Mouse (Mus musculus): ENCODE measurements at regions not wholly inside any gene's neighbourhood (a gene's known extent, or its start where the extent isn't known, plus 50 kb on each side); places are given as distances from the start of the nearest gene placed in this dataset.

GRCm38 (mm10) chr13:53996867-53997266 is 58.6 kb downstream of the Drd1 start:
- H3K27ac ChIP-seq (ENCODE audit: control insufficient read depth, insufficient read depth, low read depth, low read length) = no peak overlapping the region
- H3K27me3 ChIP-seq (ENCODE audit: control insufficient read depth, insufficient read depth, low read length) = no peaks in the 10 kb centered on the region
- TF ChIP-seq POLR2A (IDR thresholded peaks at IDR 0.05; ENCODE audit: control insufficient read depth, low read depth, low read length) (no peak), CTCF (IDR thresholded peaks at IDR 0.05; ENCODE audit: control insufficient read depth, insufficient read depth, insufficient replicate concordance, low read depth, low read length) (no peak)

GRCm38 (mm10) chr13:53992863-53993451 is 62.5 kb downstream of the Drd1 start:
- no peaks in the 10 kb centered on the region for H3K36me3 ChIP-seq (ENCODE audit: control insufficient read depth, insufficient read depth, low read length)
- H3K4me1 ChIP-seq (ENCODE audit: control insufficient read depth, insufficient read depth, low read length) = no peaks in the 10 kb centered on the region
- TF ChIP-seq POLR2A (IDR thresholded peaks at IDR 0.05; ENCODE audit: control insufficient read depth, low read depth, low read length) (no peak), CTCF (IDR thresholded peaks at IDR 0.05; ENCODE audit: control insufficient read depth, insufficient read depth, insufficient replicate concordance, low read depth, low read length) (no peak)
- H3K27me3 ChIP-seq (ENCODE audit: control insufficient read depth, insufficient read depth, low read length) = no peaks in the 10 kb centered on the region
- H3K27ac ChIP-seq (ENCODE audit: control insufficient read depth, insufficient read depth, low read depth, low read length) = no peak overlapping the region
- no peak overlapping the region for H3K4me3 ChIP-seq (ENCODE audit: control insufficient read depth, low read depth, low read length)

More at GRCm38 (mm10) chr13:53996867-53997266, 58.6 kb downstream of the Drd1 start:
- H3K4me1 ChIP-seq (ENCODE audit: control insufficient read depth, insufficient read depth, low read length) = no peaks in the 10 kb centered on the region
- H3K4me3 ChIP-seq (ENCODE audit: control insufficient read depth, low read depth, low read length) = no peak overlapping the region
- H3K36me3 ChIP-seq (ENCODE audit: control insufficient read depth, insufficient read depth, low read length) = no peaks in the 10 kb centered on the region

GRCm38 (mm10) chr13:53979226-53979625 is 76.3 kb downstream of the Drd1 start:
- Histone ChIP-seq H3K36me3 (ENCODE audit: control insufficient read depth, insufficient read depth, low read length) (no peaks in the 10 kb centered on the region), H3K4me1 (ENCODE audit: control insufficient read depth, insufficient read depth, low read length) (no peaks in the 10 kb centered on the region), H3K27me3 (ENCODE audit: control insufficient read depth, insufficient read depth, low read length) (no peaks in the 10 kb centered on the region), H3K4me3 (ENCODE audit: control insufficient read depth, low read depth, low read length) (no peak overlapping the region), H3K27ac (ENCODE audit: control insufficient read depth, insufficient read depth, low read depth, low read length) (no peak overlapping the region)
- TF ChIP-seq POLR2A (IDR thresholded peaks at IDR 0.05; ENCODE audit: control insufficient read depth, low read depth, low read length) (no peak), CTCF (IDR thresholded peaks at IDR 0.05; ENCODE audit: control insufficient read depth, insufficient read depth, insufficient replicate concordance, low read depth, low read length) (no peak)

DNA sequence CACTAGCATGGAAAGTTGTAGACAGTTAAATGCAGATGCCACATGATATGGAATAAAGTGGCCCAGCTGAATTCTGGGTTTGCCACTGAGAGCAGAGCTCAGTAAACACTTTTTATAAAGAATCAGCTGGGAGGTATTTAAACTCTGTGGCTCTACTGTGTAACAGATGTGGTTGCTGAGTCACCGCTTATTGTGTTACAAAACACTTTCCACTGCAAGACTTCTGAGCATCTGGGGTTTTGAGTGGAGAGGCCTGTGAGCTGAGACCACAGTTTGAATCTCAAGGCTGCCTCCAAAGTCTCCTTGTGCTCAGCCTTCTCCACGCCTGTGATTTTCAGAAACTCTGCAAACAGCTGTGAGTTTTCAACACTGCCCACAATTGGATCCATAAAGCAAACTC is 86.1 kb downstream of the Drd1 start:
- Histone ChIP-seq H3K27me3 (ENCODE audit: control insufficient read depth, insufficient read depth, low read length) (no peaks in the 10 kb centered on the region), H3K4me1 (ENCODE audit: control insufficient read depth, insufficient read depth, low read length) (no peaks in the 10 kb centered on the region), H3K36me3 (ENCODE audit: control insufficient read depth, insufficient read depth, low read length) (no peaks in the 10 kb centered on the region), H3K4me3 (ENCODE audit: control insufficient read depth, low read depth, low read length) (no peak overlapping the region), H3K27ac (ENCODE audit: control insufficient read depth, insufficient read depth, low read depth, low read length) (no peak overlapping the region)
- TF ChIP-seq CTCF (IDR thresholded peaks at IDR 0.05; ENCODE audit: control insufficient read depth, insufficient read depth, insufficient replicate concordance, low read depth, low read length) (no peak), POLR2A (IDR thresholded peaks at IDR 0.05; ENCODE audit: control insufficient read depth, low read depth, low read length) (no peak)

DNA sequence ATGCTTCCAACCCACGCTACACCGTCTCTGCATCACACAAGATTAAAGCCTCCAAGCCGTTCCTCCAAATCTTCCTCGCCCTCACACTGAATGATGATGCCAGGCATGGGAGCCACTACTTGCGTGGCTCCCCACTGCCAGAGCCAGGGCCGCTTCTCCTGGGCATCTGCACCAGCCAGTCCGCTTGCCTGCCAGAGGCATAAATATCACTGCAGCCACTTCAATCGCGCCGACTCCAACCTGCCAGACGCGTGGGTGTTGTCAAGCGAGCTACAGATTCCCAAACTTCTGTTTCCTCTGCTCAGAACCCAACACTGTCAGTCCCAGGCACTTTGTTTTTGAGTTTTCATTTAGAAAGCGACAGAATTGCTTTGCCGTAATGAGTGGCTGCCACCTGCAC is 99.3 kb downstream of the Drd1 start:
- H3K27me3 ChIP-seq (ENCODE audit: control insufficient read depth, insufficient read depth, low read length) = no peaks in the 10 kb centered on the region
- peaks cover 5% of the 10 kb centered on the region for H3K4me1 ChIP-seq (ENCODE audit: control insufficient read depth, insufficient read depth, low read length)
- no peak overlapping the region for H3K27ac ChIP-seq (ENCODE audit: control insufficient read depth, insufficient read depth, low read depth, low read length)
- no peak for TF ChIP-seq CTCF (IDR thresholded peaks at IDR 0.05; ENCODE audit: control insufficient read depth, insufficient read depth, insufficient replicate concordance, low read depth, low read length)
- no peak for TF ChIP-seq POLR2A (IDR thresholded peaks at IDR 0.05; ENCODE audit: control insufficient read depth, low read depth, low read length)
- H3K4me3 ChIP-seq (ENCODE audit: control insufficient read depth, low read depth, low read length) = no peak overlapping the region
- no peaks in the 10 kb centered on the region for H3K36me3 ChIP-seq (ENCODE audit: control insufficient read depth, insufficient read depth, low read length)

DNA sequence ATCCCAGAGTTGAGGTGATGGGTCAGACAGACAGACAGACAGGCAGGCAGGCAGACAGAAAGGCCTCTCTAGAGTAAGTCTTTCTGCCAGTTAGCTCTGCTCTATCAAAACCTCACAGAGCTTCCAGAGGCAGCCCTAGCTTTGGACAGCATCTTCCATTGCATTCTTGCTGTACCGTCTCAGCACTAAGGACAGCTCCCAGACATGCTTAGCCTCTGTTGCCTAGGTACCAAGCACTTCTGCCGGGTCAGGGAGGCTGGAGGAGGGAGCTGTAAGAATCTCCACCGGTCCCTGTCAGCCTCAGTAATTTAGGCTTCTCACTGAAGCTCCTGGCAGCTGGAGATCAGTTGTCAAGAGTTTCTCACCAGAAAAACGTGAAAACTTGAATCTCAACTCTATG is 107.4 kb downstream of the Drd1 start:
- Histone ChIP-seq H3K4me1 (ENCODE audit: control insufficient read depth, insufficient read depth, low read length) (no peaks in the 10 kb centered on the region), H3K27me3 (ENCODE audit: control insufficient read depth, insufficient read depth, low read length) (no peaks in the 10 kb centered on the region), H3K36me3 (ENCODE audit: control insufficient read depth, insufficient read depth, low read length) (no peaks in the 10 kb centered on the region), H3K27ac (ENCODE audit: control insufficient read depth, insufficient read depth, low read depth, low read length) (no peak overlapping the region), H3K4me3 (ENCODE audit: control insufficient read depth, low read depth, low read length) (no peak overlapping the region)
- TF ChIP-seq POLR2A (IDR thresholded peaks at IDR 0.05; ENCODE audit: control insufficient read depth, low read depth, low read length) (no peak), CTCF (IDR thresholded peaks at IDR 0.05; ENCODE audit: control insufficient read depth, insufficient read depth, insufficient replicate concordance, low read depth, low read length) (no peak)

- H3K27ac ChIP-seq (ENCODE audit: control insufficient read depth, insufficient read depth, low read depth, low read length) = no peak overlapping the region
- no peaks in the 10 kb centered on the region for H3K4me1 ChIP-seq (ENCODE audit: control insufficient read depth, insufficient read depth, low read length)
- no peaks in the 10 kb centered on the region for H3K36me3 ChIP-seq (ENCODE audit: control insufficient read depth, insufficient read depth, low read length)
- no peak overlapping the region for H3K4me3 ChIP-seq (ENCODE audit: control insufficient read depth, low read depth, low read length)
- no peaks in the 10 kb centered on the region for H3K27me3 ChIP-seq (ENCODE audit: control insufficient read depth, insufficient read depth, low read length)
- TF ChIP-seq CTCF (IDR thresholded peaks at IDR 0.05; ENCODE audit: control insufficient read depth, insufficient read depth, insufficient replicate concordance, low read depth, low read length) (no peak), POLR2A (IDR thresholded peaks at IDR 0.05; ENCODE audit: control insufficient read depth, low read depth, low read length) (no peak)
Observed at GRCm38 (mm10) chr13:53945681-53946080, 109.8 kb downstream of the Drd1 start.
